Mouse (Mus musculus) thymus, postnatal 14 days (tissue): ENCODE measurements around the gene Slc35e3.
"Not testable (repeated sequence)": the region's sequence is repeated elsewhere in the genome, so short reads cannot be mapped to it uniquely, and the experiment has no call there.

ENCODE experiments used
- DNase-seq: peaks from one replicate; pipeline ENCODE4 v3.0.0; 2021

The Slc35e3 gene

DNA sequence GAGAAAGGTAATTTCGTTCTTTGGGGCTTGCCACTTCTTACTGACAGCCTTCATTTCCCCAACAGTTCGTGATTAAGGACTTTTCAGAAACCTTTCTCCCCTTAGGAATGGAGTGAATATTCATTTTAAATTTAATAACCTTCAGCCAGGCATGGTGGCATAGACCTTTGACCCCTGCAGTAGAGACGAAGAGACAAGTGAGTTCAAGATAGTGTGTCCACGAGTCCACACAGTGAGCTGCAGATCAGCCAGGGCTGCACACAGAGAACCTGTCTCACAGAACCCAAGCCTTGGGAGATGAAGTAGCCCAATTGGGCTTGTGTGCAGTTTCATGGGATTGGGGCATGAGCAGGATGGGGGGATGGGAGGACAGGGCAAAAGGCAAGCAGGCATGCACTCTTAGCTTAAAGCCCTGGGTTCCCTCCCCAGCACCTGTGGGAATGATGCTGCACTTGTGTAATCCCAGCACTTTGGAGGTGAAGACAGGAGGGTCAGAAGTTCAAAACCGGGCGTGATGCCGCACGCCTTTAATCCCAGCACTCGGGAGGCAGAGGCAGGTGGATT lies 33.9 kb downstream of the Slc35e3 start:
- DNase-seq, result no peak

DNA sequence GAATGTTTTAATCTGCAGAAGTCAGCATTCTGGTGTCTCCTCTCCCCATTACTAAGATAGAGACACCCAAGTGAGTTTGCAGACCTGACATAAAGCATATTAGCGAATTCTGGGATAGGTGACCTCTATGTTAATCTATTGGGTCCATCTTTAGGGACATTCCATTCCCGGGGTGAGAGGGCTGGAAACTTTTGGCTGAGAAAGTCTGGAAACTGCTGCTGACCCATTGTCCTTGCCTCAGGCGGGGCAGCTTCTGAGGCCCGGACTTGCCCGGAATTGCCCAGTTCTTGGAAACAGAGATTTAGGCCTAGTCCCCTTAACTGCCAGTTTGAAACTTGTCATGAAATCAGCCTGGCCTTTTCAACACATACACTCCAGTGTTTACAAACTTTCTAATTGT lies 34.8 kb downstream of the Slc35e3 start:
- DNase-seq, result peak; percentile 12

DNA sequence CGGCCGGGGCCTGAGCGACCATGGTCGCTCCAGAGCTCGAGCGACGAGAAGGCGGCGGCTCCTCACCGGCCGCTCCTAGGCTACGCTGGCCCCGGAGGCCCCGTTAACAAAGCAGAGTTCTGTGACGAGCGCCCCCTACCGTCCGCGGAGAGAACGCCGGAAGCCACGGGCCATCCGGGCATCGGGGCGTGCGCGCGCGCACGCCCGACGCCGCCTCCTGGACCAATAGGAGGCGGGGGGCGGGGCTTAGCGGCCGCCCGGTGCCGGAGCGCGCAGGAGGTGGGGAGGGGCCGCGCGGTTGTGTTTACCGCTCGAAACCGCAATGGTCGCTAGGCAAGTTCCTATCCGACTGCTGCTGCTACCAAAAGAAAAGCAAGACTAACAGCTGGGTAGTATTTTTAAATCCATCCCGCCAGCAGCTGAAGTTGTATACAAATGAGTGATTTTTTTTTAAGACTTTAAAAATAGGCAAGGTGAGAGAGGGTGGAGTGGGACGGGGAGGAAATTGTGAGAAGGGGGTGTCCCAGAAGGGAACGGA lies 35.5 kb downstream of the Slc35e3 start, which contains the start of gene Mdm2:
Mdm2 (minus strand) TSS at position 155 of the 538 bp plus-strand sequence.
- peak; percentile 98 for DNase-seq

DNA sequence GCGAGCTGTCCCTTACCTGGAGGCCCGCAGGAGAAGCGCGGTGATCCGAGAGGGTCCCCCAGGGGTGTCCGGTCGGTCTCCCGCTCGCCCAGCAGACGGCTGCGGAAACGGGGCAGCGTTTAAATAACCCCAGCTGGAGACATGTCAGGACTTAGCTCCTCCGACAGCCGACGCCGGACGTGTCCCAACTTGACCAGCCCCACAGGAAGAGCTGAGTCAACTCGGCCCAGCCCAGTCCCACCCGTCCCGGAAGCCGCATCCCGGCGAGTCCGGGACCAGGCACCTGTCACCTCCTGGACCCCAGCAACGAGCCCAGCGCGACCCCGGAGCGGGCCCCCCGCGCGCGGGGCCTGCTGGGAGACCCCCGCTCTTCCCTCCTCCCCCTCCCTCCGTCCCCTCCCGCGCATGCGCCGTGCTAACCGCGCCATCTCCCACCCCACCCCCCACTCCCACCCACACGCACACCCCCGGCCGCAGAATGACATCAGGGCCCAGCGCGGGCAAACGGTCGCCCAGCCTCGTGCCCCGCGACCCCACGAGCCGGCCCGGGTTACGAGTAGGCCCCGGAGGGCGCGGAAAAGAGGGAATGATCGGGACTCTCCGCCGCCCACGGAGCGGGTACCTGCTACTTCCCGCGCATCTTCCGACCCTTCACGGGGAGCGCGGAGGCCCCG lies 36.1 kb downstream of the Slc35e3 start:
- peak; percentile 87 for DNase-seq

DNA sequence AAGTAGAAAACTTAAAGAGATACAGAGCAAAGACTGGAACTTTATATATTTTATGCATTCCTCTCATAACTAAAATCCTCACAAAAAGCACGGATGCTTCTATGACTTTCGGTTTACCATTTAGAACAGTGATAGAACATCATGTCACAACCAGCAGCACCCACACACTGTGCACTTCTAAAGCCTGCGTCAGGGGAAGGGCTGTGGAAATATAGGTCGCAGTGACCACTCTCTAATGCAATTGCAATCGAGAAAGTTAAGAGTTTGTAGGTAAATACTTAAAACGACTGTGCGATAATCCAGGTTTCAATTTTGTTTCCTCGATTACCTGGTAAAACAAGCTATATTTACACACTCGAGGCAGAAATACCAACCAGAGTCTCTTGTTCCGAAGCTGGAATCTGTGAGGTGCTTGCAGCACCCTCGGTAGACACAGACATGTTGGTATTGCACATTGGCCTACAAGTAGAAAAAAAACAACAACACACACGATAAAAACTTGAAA lies 36.8 kb downstream of the Slc35e3 start:
- no peak for DNase-seq

DNA sequence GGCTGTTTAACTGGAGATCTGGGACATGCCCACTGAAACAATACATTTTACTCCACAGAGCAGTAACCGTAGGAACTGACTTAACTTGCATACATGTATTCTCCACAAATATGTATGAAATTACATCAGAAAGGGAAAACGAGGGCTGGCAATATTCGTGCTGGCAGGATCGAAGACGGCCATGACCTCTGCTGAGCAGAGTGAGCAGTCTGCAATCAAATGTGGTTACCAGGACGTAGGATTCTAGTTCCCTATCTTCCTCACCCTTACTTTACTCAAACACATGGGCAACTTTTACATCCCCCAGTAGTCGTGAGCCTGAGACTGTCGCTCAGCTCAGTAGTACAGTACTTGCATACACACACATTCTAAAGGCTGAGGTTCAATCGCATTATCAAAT lies 37.3 kb downstream of the Slc35e3 start:
- no peak for DNase-seq

DNA sequence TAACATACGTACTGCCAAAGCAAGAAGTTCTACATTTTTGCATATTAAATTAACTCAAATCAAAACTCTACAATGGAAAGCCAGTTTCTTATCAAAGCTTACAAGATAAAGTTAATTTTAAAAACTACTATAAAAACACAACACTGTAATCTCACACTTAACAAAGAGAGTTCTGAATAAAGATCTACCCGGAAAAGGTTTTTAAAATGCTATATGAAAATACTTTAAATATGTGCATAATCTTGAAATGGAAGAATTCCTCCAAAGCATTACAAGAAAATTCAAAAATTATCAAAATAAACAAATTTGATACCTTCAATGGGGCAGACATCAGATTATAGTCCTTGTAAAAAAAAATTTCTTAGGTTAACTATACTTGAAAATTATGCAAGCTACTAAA lies 37.8 kb downstream of the Slc35e3 start:
- no peak for DNase-seq

DNA sequence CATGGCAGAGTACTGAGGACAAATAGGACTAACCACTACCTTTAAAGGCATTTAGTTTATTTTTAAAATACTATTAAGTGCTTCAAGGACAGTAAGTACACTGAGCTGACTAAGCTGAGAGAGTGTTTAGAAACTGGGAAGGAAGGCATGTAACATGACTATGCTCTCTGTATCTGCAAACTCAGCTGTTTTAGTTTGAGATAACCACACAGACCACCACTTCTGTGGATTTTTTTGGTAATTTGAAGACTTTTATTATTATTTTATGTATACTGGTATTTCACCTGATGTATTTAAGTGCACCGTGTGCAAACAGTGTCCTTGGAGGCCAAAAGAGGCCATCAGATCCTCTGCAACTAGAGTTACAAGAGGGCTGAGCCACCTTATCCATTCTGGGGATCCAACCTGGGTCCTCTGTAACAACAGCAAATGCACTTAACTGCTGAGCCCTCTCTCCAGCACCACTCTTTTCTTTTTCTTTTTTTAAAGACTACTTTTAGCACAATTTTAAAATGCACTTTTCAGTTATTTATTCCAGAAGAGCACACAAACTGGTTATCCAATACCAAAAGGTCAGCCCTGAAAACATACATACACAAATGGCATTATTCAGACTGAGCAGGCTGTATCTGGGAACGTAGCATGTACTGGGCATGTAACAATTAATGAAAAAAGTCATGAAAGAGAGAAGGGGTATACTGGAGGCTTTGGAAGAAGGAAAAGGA lies 38.9 kb downstream of the Slc35e3 start:
- no peak for DNase-seq

DNA sequence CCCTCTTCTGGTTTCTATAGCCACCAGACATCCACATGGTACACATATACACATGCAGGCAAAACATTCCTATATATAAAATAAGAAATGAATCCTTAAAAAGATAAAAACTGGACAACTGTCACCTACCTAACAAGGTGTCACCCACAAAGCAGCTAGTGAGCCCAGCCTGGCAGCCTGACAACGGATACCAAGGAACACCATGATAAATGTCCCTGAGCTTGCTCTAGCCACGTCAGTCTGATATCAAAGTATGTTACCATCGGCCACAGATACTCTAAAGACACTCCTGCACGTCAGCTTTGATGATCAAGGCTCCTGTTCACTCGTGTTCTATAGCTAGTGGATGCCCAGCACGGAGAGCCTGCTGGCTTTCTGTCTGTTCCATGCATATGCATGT lies 39.7 kb downstream of the Slc35e3 start:
- DNase-seq, result no peak

DNA sequence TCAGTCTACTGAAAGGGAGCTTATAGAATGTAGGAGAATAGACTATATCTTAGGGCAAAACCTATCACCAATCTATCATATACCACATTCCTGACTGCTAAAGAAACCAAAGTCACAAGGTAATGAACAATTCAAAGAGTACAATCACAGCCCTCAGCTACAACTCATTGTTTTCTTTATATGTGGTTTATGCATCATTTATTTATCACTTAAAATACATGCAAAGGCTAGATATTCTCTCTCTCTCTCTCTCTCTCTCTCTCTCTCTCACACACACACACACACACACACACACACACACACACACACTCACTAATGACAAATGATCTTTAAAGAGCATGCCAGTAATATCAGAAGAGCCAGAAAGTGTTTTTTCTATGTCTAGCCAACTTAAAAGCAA lies 40.4 kb downstream of the Slc35e3 start:
- no peak for DNase-seq

DNA sequence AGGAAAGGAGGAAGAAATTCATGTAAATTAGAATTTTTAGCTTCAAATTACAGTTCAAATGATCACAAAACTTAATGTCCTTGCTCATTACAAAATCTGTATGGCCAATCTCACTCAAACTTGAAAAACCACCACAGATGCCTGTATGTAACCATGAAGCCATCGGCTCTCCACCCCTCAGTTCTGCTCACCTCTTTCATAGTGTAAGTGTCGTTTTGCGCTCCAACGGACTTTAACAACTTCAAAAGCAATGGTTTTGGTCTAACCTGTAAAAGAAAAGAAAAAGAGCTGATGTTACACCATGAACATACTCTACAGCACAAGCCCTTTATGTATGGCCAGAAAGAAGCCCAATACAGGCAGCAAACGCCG lies 41.2 kb downstream of the Slc35e3 start:
- no peak for DNase-seq

DNA sequence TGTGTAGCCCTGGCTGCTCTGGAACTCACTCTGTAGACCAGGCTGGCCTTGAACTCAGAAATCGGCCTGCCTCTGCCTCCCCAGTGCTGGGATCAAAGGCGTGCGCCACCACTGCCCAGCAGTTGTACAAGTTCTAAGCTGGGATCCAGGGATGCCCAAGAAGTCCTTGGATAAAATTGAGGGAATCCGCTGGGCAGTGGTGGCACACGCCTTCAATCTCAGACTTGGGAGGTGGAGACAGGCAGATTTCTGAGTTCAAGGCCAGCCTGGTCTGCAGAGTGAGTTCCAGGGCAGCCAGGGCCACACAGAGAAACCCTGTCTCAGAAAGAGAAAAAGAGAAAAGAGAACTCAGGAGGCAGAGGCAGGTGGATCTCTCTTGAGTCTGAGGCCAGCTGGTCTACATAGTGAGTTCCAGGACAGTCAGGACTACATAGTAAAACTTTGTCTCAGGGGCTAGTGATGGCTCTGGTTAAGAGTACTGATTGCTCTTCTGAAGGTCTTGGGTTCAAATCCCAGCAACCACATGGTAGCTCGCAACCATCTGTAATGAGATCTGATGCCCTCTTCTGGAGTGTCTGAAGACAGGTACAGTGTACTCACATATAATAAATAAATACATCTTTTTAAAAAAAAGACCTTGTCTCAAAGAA lies 41.7 kb downstream of the Slc35e3 start:
- DNase-seq, result not testable (repeated sequence)

DNA sequence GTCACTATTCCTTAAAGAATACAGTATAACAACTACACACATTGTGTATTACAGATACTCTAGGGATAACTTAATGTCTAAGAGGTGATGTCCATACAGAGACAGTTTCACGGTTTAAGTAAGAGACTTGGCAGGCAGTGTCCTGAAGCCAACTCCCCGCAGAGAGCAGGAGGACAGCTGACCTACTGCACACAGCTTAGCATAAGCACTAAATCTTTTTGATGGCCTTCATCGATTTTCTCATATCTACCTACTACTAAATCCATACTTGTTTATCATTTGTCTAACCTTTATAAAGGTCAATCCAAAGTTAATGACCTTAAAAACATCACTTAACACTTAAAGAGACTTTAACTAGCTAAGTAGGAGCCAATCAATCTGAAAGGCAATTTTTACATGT lies 42.7 kb downstream of the Slc35e3 start:
- no peak for DNase-seq

DNA sequence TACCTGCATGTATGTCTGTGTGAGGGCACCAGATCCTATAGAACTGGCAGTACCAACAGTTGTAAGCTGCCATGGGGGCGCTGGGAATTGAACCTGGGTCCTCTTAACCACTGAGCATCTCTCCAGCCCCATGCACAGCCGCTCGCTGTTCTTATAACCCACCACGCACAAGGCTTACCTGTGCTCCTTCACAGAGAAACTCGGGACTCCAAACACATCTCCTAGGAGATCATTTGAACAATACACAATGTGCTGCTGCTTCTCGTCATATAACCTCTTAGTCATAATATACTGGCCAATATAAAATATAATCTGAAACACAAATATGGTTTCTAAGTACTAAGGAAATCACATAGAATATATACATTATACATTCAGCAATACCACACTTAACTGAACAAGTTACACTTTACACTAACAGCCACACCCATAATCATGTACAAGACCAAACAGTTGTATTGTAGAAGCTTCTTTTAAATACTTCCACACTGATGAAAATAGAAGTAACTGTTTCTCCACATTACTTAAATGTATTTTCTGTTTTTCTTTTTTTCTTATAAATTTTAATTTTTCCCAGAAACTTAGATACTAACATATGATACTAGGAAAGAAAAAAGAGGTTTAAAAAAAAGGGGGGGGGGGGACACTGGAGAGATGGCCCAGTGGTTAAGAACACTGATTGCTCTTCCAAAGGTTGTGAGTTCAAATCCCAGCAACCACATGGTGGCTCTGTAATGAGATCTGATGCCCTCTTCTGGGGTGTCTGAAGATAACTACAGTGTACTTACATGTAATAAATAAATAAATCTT lies 43.9 kb downstream of the Slc35e3 start:
- no peak for DNase-seq

DNA sequence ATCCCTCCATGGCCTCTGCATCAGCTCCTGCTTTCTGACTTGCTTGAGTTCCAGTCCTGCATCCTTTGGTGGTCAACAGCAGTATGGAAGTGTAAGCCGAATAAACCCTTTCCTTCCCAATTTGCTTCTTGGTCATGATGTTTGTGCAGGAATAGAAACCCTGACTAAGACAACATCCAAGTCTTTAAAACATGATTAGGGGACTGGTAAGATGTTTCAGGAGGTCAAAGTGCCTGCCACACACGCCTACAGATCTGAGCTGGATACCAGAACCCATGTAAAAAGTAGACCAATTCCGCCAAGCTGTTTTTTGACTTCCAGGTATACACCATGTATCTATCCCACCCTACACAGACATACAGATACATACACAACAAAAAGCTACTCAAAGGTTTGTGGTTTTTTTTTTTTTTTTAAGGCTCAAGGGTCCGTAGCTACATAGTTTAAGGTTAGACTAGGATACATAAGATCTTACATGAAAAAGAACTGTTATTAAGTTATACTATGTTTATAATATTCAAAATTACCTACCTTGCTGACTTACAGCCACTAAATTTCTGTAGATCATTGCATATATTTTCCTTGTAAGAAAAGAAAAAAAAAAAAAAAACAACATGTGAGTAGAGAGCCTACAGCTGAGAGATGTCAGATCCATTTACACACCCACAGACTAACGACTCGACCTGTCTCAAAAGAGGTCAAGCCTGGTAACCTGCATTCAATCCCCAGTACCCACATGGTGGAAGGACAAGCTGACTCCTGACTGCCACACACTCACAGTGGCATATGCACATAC lies 44.9 kb downstream of the Slc35e3 start:
- no peak for DNase-seq

DNA sequence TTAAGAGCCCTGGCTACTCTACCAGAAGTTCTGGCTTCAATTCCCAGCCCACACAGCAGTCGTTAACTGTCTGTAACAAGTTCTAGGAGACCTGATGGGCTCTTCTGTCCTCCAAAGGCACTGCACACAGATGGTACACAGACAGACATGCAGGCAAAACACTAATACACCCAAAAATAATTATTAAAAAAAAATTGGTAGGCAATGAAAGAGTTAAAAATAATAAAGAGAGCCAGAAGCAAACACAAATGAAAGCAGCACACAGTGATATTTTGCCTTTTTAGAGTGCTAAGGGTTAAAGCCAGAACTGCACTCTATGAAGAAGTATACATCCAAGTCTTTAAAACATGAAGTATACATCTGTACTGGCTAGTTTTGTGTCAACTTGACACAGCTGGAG lies 45.7 kb downstream of the Slc35e3 start:
- DNase-seq, result no peak

DNA sequence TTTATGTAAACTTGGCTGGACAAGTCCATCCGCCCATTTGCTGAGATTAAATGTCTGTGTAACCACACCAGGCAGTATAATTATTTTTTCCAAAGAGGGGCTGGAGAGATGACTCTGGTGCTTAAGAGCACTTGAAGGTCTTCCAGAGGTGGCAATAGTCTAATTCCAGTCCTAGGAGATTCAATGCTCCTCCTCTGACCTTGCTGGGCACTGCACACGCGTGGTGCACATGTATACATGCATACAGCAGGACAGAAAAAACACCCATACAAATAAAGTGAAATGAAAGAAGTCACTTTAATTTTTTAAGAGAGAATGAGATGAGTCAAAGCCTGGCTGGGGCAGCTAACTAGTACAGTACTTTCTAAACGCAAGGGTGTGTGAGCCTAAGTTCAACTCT lies 46.3 kb downstream of the Slc35e3 start:
- DNase-seq, result no peak

DNA sequence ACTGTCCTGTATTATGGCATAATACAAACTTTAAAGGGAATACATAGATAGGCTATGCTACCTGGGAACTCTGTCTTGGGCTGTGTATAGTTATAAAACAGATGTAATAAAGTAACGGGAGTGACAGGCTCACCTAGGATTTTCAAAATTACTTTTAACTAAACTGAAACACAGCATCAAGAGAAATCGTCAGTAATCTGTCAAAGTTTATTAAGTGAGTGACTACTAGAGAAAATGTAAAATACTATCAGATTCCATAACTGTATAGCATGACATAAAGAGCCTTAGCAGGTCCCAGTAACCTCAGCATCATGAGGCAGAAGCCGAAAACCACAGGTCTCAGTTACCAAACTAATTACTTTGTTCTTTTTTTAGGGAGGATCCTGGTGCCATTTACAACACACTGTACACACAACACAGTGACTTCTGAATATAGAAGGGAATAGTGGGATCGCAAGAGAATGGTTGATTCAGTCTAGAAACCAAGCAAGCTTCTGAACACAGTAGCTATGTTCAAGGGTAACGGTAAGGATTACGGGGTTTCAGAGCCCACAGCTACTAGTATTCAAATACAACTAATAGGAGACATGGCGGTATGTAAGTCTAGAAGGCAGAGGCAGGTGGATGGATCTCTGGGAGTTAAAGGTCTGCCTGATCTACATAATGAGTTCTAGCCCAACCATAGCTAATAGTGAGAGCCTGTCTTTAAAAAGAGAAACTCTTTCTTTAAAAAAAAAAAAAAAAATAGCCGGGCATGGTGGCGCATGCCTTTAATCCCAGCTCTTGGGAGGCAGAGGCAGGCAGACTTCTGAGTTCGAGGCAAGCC lies 47.6 kb downstream of the Slc35e3 start:
- DNase-seq, result no peak

DNA sequence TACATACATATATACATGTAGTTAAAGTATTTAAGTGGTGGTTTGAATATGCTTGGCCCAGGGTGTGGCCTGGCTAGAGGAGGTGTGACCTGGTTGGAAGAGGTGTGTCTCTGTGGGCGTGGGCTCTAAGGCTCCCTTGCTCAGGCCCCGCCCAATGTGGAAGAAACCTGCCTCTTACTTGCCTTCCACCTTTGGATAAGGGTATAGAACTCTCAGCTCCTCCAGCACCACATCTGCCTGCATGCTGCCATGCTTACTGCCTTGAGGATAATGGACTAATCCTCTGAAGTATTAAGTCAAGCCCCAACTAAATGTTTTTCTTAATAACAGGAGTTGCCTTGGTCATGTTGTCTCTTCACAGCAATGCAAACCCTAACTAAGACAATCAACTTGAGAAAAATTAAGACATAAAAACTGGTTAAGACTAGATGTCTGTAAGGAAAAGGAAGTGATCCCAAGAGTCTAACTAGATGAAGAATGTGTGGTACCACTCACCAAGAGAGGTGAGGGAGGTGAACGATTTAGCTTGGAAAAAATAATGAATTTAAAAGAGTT lies 48.5 kb downstream of the Slc35e3 start:
- no peak for DNase-seq

DNA sequence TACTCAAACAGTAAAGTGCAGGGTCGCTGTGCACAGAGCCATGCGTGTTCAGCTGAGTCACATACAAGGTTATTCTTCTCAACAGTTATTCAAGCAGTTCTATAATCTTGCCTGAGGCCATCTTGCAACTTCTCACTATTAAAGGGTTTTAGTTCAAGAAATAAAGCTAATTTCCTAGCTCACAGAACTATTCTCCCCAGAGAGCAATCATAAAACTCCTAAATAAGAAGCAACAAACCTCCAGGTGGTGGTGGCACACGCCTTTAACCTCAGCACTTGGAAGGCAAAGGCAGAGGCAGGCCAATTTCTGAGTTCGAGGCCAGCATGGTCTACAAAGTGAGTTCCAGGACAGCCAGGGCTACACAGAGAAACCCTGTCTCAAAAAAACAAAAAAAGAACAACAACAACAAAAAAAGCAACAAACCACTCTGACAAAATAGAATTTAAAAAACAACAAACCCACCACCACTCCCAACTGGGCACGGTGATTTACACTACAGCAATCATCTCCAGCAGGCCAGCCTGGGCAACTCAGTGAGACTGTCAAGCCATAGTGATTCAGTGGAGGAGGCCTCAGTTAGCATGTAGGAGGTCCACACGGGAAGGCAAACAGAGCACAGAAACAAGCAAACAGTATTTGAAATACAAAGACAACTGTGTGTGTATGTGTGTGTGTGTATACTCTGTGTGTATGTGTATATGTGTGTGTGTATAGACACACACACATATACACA lies 49.2 kb downstream of the Slc35e3 start:
- DNase-seq, result no peak
